Mouse (Mus musculus) heart, embryonic 15.5 days (tissue): ENCODE measurements around the gene Rapgefl1. TPM values are rescaled to one million over a fixed set of nuclear protein-coding genes. Genes with fewer than 3 reads are reported as not detected.
"Not testable (repeated sequence)": the region's sequence is repeated elsewhere in the genome, so short reads cannot be mapped to it uniquely, and the experiment has no call there.

Experiments used
- ATAC-seq: fragments of 200-750 bp; cut with Nextera tagmentation; replicated peaks from 2 replicates; pipeline ENCODE4 v1.8.0; 2017; ENCODE audit warnings: low read depth, moderate TSS enrichment; ENCODE audit not compliant: insufficient number of reproducible peaks, insufficient read depth, low FRiP score
- H3K27ac ChIP-seq: fragments of 300-500 bp; sonication (generic); 2 replicates; pipeline ENCODE4 v1.5.1; 2015; ENCODE audit warnings: mild to moderate bottlenecking, inconsistent platforms
- H3K27me3 ChIP-seq: fragments of 300-500 bp; sonication (generic); 2 replicates; pipeline ENCODE4 v1.6.1; 2015; ENCODE audit warnings: inconsistent platforms
- H3K36me3 ChIP-seq: fragments of 300-500 bp; sonication (generic); 2 replicates; pipeline ENCODE4 v1.6.1; 2015; ENCODE audit warnings: mild to moderate bottlenecking, inconsistent platforms
- H3K4me1 ChIP-seq: fragments of 300-500 bp; sonication (generic); replicated peaks from 2 replicates; pipeline ENCODE4 v1.6.1; 2015; ENCODE audit warnings: inconsistent platforms
- H3K4me2 ChIP-seq: fragments of 300-500 bp; sonication (generic); 2 replicates; pipeline ENCODE4 v1.6.1; 2015; ENCODE audit warnings: inconsistent platforms, mild to moderate bottlenecking, moderate library complexity
- H3K4me3 ChIP-seq: fragments of 300-500 bp; sonication (generic); 2 replicates; pipeline ENCODE4 v1.5.1; 2015; ENCODE audit warnings: mild to moderate bottlenecking, inconsistent platforms
- H3K9ac ChIP-seq: fragments of 300-500 bp; sonication (generic); 2 replicates; pipeline ENCODE4 v1.6.1; 2015; ENCODE audit warnings: mild to moderate bottlenecking, inconsistent platforms
- H3K9me3 ChIP-seq: fragments of 300-500 bp; sonication (generic); replicated peaks from 2 replicates; pipeline ENCODE4 v1.6.1; 2016; ENCODE audit warnings: inconsistent platforms
- WGBS: fragments of 180-500 bp; shearing (Covaris S2); methylation state at CpG from one replicate; pipeline ENCODE4 v1.1.7; 2015; ENCODE audit warnings: mixed read lengths; 5-methylcytosine and 5-hydroxymethylcytosine counted together
- polyA plus RNA-seq: library from polyadenylated mRNA; unstranded; fragments of >200 nt; fragmentation: Nextera tagmentation; extraction: Ambion mirVana; gene quantifications from 2 replicates; pipeline ENCODE4 v1.2.1, GENCODE M21; 2015

Rapgefl1 gene
- polyA plus RNA-seq, 1 experiment from 2014 or later = 0.71 TPM

GRCm38 (mm10) chr11:98820968-98821367 is 15.6 kb upstream of the Rapgefl1 start:
- Histone ChIP-seq H3K36me3 (peaks cover 73% of the 10 kb centered on the region), H3K27me3 (no peaks in the 10 kb centered on the region), H3K27ac (no peak overlapping the region), H3K9me3 (no peaks in the 10 kb centered on the region), H3K4me2 (no peak overlapping the region), H3K4me3 (no peak overlapping the region), H3K9ac (no peak overlapping the region), H3K4me1 (no peaks in the 10 kb centered on the region)
- 88% methylated on average over 5 of the region's 5 CpGs for WGBS
- ATAC-seq = no peak

- H3K27me3 ChIP-seq, ATAC-seq, H3K27ac ChIP-seq, H3K9ac ChIP-seq, H3K4me2 ChIP-seq, H3K4me3 ChIP-seq, H3K4me1 ChIP-seq, H3K9me3 ChIP-seq: not testable (repeated sequence)
- peaks cover 81% of the 10 kb centered on the region for H3K36me3 ChIP-seq
- WGBS = 100% methylated on average over 2 of the region's 2 CpGs
These were observed 10.5 kb upstream of the Rapgefl1 start for GRCm38 (mm10) chr11:98826071-98826470.

GRCm38 (mm10) chr11:98827877-98828276 is 8.7 kb upstream of the Rapgefl1 start:
- WGBS = 84% methylated on average over 2 of the region's 2 CpGs
- Histone ChIP-seq H3K27ac (no peak overlapping the region), H3K4me3 (no peak overlapping the region), H3K27me3 (no peaks in the 10 kb centered on the region), H3K36me3 (peaks cover 86% of the 10 kb centered on the region), H3K9ac (no peak overlapping the region), H3K4me1 (no peaks in the 10 kb centered on the region), H3K4me2 (no peak overlapping the region), H3K9me3 (no peaks in the 10 kb centered on the region)
- ATAC-seq = no peak

GRCm38 (mm10) chr11:98829091-98829775 is 7.4 kb upstream of the Rapgefl1 start:
- H3K4me1 ChIP-seq = no peaks in the 10 kb centered on the region
- H3K9me3 ChIP-seq = no peaks in the 10 kb centered on the region
- no peak overlapping the region for H3K4me2 ChIP-seq
- no peak overlapping the region for H3K9ac ChIP-seq
- WGBS = 70% methylated on average over 12 of the region's 12 CpGs
- H3K27ac ChIP-seq = no peak overlapping the region
- no peak overlapping the region for H3K4me3 ChIP-seq
- no peak for ATAC-seq
- no peaks in the 10 kb centered on the region for H3K27me3 ChIP-seq
- peaks cover 87% of the 10 kb centered on the region for H3K36me3 ChIP-seq

GRCm38 (mm10) chr11:98829875-98830274 is 6.7 kb upstream of the Rapgefl1 start:
- 70% methylated on average over 4 of the region's 4 CpGs for WGBS
- H3K27ac ChIP-seq = no peak overlapping the region
- no peaks in the 10 kb centered on the region for H3K4me1 ChIP-seq
- H3K9me3 ChIP-seq = no peaks in the 10 kb centered on the region
- H3K36me3 ChIP-seq = peaks cover 89% of the 10 kb centered on the region
- H3K4me3 ChIP-seq = no peak overlapping the region
- no peaks in the 10 kb centered on the region for H3K27me3 ChIP-seq
- no peak for ATAC-seq
- H3K9ac ChIP-seq = no peak overlapping the region
- no peak overlapping the region for H3K4me2 ChIP-seq

- 54% methylated on average over 5 of the region's 5 CpGs for WGBS
- no peak overlapping the region for H3K4me3 ChIP-seq
- H3K9me3 ChIP-seq = no peaks in the 10 kb centered on the region
- H3K4me2 ChIP-seq = no peak overlapping the region
- H3K27me3 ChIP-seq = peaks cover 25% of the 10 kb centered on the region
- no peak overlapping the region for H3K9ac ChIP-seq
- ATAC-seq = no peak
- no peak overlapping the region for H3K27ac ChIP-seq
- peaks cover 44% of the 10 kb centered on the region for H3K36me3 ChIP-seq
- peaks cover 31% of the 10 kb centered on the region for H3K4me1 ChIP-seq
These were observed 1.3 kb upstream of the Rapgefl1 start for GRCm38 (mm10) chr11:98835296-98835695.

- Histone ChIP-seq H3K27ac (no peak overlapping the region), H3K36me3 (peaks cover 40% of the 10 kb centered on the region), H3K9ac (no peak overlapping the region), H3K4me2 (no peak overlapping the region), H3K4me1 (peaks cover 31% of the 10 kb centered on the region), H3K9me3 (no peaks in the 10 kb centered on the region), H3K4me3 (no peak overlapping the region), H3K27me3 (peaks cover 25% of the 10 kb centered on the region)
- WGBS = 55% methylated on average over 3 of the region's 3 CpGs
- ATAC-seq = no peak
These were observed 860 bp upstream of the Rapgefl1 start for GRCm38 (mm10) chr11:98835725-98836124.

- Histone ChIP-seq H3K4me3 (peak overlapping the region; percentile 80), H3K27ac (no peak overlapping the region), H3K36me3 (peaks cover 36% of the 10 kb centered on the region), H3K9ac (0 out of 2 replicates have a peak overlapping the region, but pooled peaks have one; percentile 81), H3K9me3 (no peaks in the 10 kb centered on the region), H3K4me1 (peaks cover 31% of the 10 kb centered on the region), H3K27me3 (peaks cover 25% of the 10 kb centered on the region), H3K4me2 (peak overlapping the region; percentile 100)
- WGBS = 32% methylated on average over 7 of the region's 7 CpGs
- no peak for ATAC-seq
These were observed 457 bp upstream of the Rapgefl1 start for GRCm38 (mm10) chr11:98836128-98836527.

GRCm38 (mm10) chr11:98837231-98837704 is 683 bp downstream of the Rapgefl1 start:
- peaks cover 31% of the 10 kb centered on the region for H3K4me1 ChIP-seq
- peak overlapping the region; percentile 100 for H3K4me2 ChIP-seq
- H3K27me3 ChIP-seq = peaks cover 25% of the 10 kb centered on the region
- peak overlapping the region; percentile 80 for H3K4me3 ChIP-seq
- H3K9ac ChIP-seq = peak overlapping the region; percentile 81
- peaks cover 24% of the 10 kb centered on the region for H3K36me3 ChIP-seq
- H3K9me3 ChIP-seq = no peaks in the 10 kb centered on the region
- peak; percentile 20 for ATAC-seq
- no peak overlapping the region for H3K27ac ChIP-seq
- 4% methylated on average over 28 of the region's 29 CpGs for WGBS

GRCm38 (mm10) chr11:98837917-98838316 is 1.3 kb downstream of the Rapgefl1 start:
- Histone ChIP-seq H3K9ac (no peak overlapping the region), H3K4me1 (peaks cover 31% of the 10 kb centered on the region), H3K36me3 (peaks cover 18% of the 10 kb centered on the region), H3K4me3 (no peak overlapping the region), H3K9me3 (no peaks in the 10 kb centered on the region), H3K27ac (no peak overlapping the region), H3K27me3 (peaks cover 25% of the 10 kb centered on the region), H3K4me2 (peak overlapping the region; percentile 100; the same call in 1 of the 2 replicates)
- 55% methylated on average over 11 of the region's 11 CpGs for WGBS
- ATAC-seq = no peak

GRCm38 (mm10) chr11:98838512-98838911 is 1.9 kb downstream of the Rapgefl1 start:
- WGBS = 57% methylated on average over 9 of the region's 9 CpGs
- Histone ChIP-seq H3K4me3 (no peak overlapping the region), H3K36me3 (peaks cover 12% of the 10 kb centered on the region; the same call in 1 of the 2 replicates), H3K27me3 (peaks cover 25% of the 10 kb centered on the region), H3K4me2 (no peak overlapping the region), H3K4me1 (peaks cover 31% of the 10 kb centered on the region), H3K9ac (no peak overlapping the region), H3K27ac (no peak overlapping the region), H3K9me3 (no peaks in the 10 kb centered on the region)
- ATAC-seq = no peak

- no peak overlapping the region for H3K27ac ChIP-seq
- no peak overlapping the region for H3K4me2 ChIP-seq
- peaks cover 31% of the 10 kb centered on the region for H3K4me1 ChIP-seq
- no peak overlapping the region for H3K4me3 ChIP-seq
- no peak overlapping the region for H3K9ac ChIP-seq
- no peak for ATAC-seq
- 35% methylated on average over 6 of the region's 6 CpGs for WGBS
- H3K36me3 ChIP-seq = peaks cover 3% of the 10 kb centered on the region; the same call in 1 of the 2 replicates
- peaks cover 25% of the 10 kb centered on the region for H3K27me3 ChIP-seq
- H3K9me3 ChIP-seq = no peaks in the 10 kb centered on the region
These were observed 2.8 kb downstream of the Rapgefl1 start for GRCm38 (mm10) chr11:98839402-98839801.
